Mouse (Mus musculus): ENCODE results near the gene Gm17324. TPM values are rescaled to one million over a fixed set of nuclear protein-coding genes. Genes with fewer than 3 reads are reported as not detected.
A peak's percentile ranks its signal among the peaks of the same experiment; 100 is the strongest.

The Gm17324 gene
- polyA plus RNA-seq, 1 experiment: 0.19 TPM

DNA sequence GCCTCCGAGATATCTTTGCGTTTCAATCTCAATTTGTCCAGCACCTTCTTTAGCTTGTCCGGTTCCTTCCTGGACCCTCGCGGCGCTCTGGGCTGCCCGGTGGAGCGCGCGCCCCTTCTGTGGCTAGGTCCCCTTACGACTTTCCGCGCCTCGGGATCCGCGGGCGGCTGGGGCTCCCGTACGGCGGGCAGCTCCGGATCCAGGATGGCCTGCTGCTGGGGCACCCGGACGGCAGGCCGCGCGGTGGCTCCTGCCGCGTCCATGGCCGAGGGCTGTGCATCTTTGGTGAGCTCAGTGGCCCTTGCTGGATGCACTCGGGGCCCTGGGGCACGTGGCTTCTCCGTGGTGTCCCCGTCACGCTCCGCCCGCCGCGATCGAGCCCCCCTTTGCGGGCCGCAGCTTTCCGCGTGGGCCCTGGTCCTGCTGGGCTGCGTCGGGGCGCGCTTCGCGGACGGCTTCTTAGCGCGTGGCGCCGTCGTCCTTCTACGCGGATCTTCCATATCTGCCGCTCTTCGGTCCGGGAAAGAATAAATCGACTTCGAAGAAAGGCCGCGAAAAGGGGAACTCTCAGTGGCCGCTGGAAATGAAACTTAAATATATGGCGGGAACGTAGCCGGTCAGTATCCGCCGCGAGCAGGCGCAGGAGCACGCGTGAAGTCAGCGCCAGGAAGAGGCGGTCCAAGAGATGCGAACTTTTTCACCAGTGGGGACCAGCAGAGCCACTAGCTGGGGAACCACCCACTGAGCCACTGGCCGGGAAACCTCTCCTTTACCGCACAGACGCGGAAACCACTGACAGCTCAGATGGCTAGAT, 5.8 kb downstream of the Gm17324 start, which contains the start of gene Cgas:
TSS of gene Cgas (minus strand) at position 659 of the 814 bp plus-strand sequence.
- DNase-seq: peak; percentile 38
- TF ChIP-seq POLR2A (IDR thresholded peaks at IDR 0.05; ENCODE audit: control insufficient read depth, extremely low read depth, insufficient read depth, low read length, poor library complexity) (no peak), CTCF (IDR thresholded peaks at IDR 0.05; ENCODE audit: borderline replicate concordance, control insufficient read depth, extremely low read depth, insufficient read depth, low read length, poor library complexity) (no peak)
- under 1% methylated on average over 81 of the region's 81 CpGs for WGBS
- Histone ChIP-seq H3K4me3 (ENCODE audit: control insufficient read depth, insufficient read depth, low read length) (peak within 1 kb of the TSS; percentile 68), H3K36me3 (ENCODE audit: control insufficient read depth, insufficient read depth, low read length) (no peaks in the 10 kb centered on the region), H3K27me3 (ENCODE audit: control insufficient read depth, insufficient read depth, low read length) (no peaks in the 10 kb centered on the region; the same call in 1 of the 2 replicates), H3K4me1 (replicated peaks; ENCODE audit: control insufficient read depth, insufficient read depth, low read length) (peaks cover 8% of the 10 kb centered on the region), H3K27ac (ENCODE audit: control insufficient read depth, insufficient read depth, low read length) (no peak within 1 kb of the TSS)

DNA sequence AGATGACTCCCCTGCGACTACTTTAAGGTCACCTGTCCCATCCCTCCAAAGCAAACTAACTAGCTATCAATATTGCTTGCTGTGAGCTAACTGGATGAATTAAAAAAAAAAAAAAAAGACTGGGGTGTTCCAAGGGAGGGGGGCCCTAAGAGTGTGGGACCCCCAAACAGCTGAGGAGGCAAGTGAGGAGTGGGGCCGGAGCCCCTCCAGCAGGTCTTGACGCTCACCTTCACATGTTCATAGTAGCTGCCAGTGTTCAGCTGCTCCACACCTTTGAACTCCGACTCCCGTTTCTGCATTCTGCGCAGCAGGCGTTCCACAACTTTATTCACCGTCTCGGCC, 6.4 kb downstream of the Gm17324 start:
- no peak overlapping the region for H3K27ac ChIP-seq (ENCODE audit: control insufficient read depth, insufficient read depth, low read length)
- 3% methylated on average over 9 of the region's 9 CpGs for WGBS

DNA sequence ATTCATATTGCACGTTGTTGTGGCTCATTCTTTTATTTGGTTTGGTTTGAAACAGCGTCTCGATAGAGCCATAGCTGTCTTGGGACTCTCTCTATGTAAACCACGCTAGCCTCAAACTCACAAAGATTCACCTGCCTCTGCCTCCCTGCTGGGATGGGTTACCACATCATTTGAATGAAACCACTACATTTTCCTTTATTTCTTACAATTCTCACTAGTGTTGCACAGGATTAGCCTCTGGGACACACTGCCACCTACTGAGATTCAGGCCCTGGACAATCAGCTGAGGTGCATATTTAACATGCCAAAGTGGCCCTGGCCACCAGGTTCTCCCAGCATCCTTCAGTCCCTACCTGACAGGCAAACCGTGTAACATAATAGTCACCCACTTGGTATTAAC, 9.2 kb downstream of the Gm17324 start:
- H3K27me3 ChIP-seq (ENCODE audit: control insufficient read depth, insufficient read depth, low read length): no peaks in the 10 kb centered on the region; the same call in 1 of the 2 replicates
- H3K36me3 ChIP-seq (ENCODE audit: control insufficient read depth, insufficient read depth, low read length): no peaks in the 10 kb centered on the region
- peaks cover 6% of the 10 kb centered on the region for H3K4me1 ChIP-seq (replicated peaks; ENCODE audit: control insufficient read depth, insufficient read depth, low read length)
- H3K27ac ChIP-seq (ENCODE audit: control insufficient read depth, insufficient read depth, low read length): no peak overlapping the region
- no peak for DNase-seq
- no peak for TF ChIP-seq CTCF (IDR thresholded peaks at IDR 0.05; ENCODE audit: borderline replicate concordance, control insufficient read depth, extremely low read depth, insufficient read depth, low read length, poor library complexity)
- no peak for TF ChIP-seq POLR2A (IDR thresholded peaks at IDR 0.05; ENCODE audit: control insufficient read depth, extremely low read depth, insufficient read depth, low read length, poor library complexity)
- no peak overlapping the region for H3K4me3 ChIP-seq (ENCODE audit: control insufficient read depth, insufficient read depth, low read length)
- 38% methylated on average over 5 of the region's 5 CpGs for WGBS

More for the DNA sequence above, 6.4 kb downstream of the Gm17324 start:
- H3K4me1 ChIP-seq (replicated peaks; ENCODE audit: control insufficient read depth, insufficient read depth, low read length): peaks cover 6% of the 10 kb centered on the region
- H3K36me3 ChIP-seq (ENCODE audit: control insufficient read depth, insufficient read depth, low read length): no peaks in the 10 kb centered on the region
- DNase-seq: no peak
- H3K27me3 ChIP-seq (ENCODE audit: control insufficient read depth, insufficient read depth, low read length): no peaks in the 10 kb centered on the region; the same call in 1 of the 2 replicates
- TF ChIP-seq POLR2A (IDR thresholded peaks at IDR 0.05; ENCODE audit: control insufficient read depth, extremely low read depth, insufficient read depth, low read length, poor library complexity) (no peak), CTCF (IDR thresholded peaks at IDR 0.05; ENCODE audit: borderline replicate concordance, control insufficient read depth, extremely low read depth, insufficient read depth, low read length, poor library complexity) (no peak)
- peak overlapping the region; percentile 68 for H3K4me3 ChIP-seq (ENCODE audit: control insufficient read depth, insufficient read depth, low read length)

DNA sequence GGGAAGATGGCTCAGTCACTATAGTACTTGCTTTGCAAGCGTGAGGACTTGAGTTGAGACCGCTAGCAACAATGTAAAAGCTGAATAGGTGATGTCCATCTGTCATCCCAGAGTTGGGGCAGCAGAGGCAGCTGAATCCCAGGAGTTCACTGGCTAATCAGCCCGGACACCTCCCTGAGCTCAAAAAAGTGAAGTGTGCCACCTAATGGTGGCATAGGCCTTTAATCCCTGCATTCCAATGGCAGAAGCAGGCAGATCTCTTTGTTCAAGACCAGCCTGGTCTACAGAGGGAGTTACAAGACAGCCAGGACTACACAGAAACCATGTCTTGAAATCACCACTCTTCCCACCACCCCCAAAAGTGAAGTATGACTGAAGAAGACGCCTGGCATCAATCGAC, 16.1 kb downstream of the Gm17324 start:
- no peak for DNase-seq
- 94% methylated on average over 5 of the region's 5 CpGs for WGBS

DNA sequence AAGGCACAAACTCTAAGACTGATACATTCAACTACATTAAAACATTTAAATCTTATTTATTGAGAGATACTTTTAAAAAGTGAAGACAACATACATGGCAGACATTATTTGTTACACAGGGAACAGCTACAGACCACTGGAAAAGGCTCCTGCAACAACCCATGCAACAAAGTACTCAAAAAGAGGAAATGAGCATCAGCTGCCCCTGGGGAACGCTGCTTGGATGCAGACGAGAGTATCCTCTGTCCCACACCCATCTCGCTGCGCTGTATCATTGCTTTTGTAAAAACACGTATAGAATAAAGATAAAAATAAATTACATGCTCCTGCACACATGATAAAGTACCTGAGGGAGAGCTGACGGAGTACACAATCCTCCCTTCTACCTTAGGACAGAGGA, 18.1 kb downstream of the Gm17324 start:
- no peak for TF ChIP-seq POLR2A (IDR thresholded peaks at IDR 0.05; ENCODE audit: control insufficient read depth, extremely low read depth, insufficient read depth, low read length, poor library complexity)
- no peak for TF ChIP-seq CTCF (IDR thresholded peaks at IDR 0.05; ENCODE audit: borderline replicate concordance, control insufficient read depth, extremely low read depth, insufficient read depth, low read length, poor library complexity)
- DNase-seq: no peak
- Histone ChIP-seq H3K4me3 (ENCODE audit: control insufficient read depth, insufficient read depth, low read length) (no peak overlapping the region), H3K4me1 (replicated peaks; ENCODE audit: control insufficient read depth, insufficient read depth, low read length) (peaks cover 12% of the 10 kb centered on the region), H3K36me3 (ENCODE audit: control insufficient read depth, insufficient read depth, low read length) (no peaks in the 10 kb centered on the region), H3K27me3 (ENCODE audit: control insufficient read depth, insufficient read depth, low read length) (no peaks in the 10 kb centered on the region), H3K27ac (ENCODE audit: control insufficient read depth, insufficient read depth, low read length) (no peak overlapping the region)
- 87% methylated on average over 6 of the region's 6 CpGs for WGBS

More for the DNA sequence above, 16.1 kb downstream of the Gm17324 start:
- Histone ChIP-seq H3K27me3 (ENCODE audit: control insufficient read depth, insufficient read depth, low read length) (no peaks in the 10 kb centered on the region), H3K27ac (ENCODE audit: control insufficient read depth, insufficient read depth, low read length) (no peak overlapping the region), H3K4me1 (replicated peaks; ENCODE audit: control insufficient read depth, insufficient read depth, low read length) (peaks cover 8% of the 10 kb centered on the region), H3K36me3 (ENCODE audit: control insufficient read depth, insufficient read depth, low read length) (no peaks in the 10 kb centered on the region), H3K4me3 (ENCODE audit: control insufficient read depth, insufficient read depth, low read length) (no peak overlapping the region)
- TF ChIP-seq POLR2A (IDR thresholded peaks at IDR 0.05; ENCODE audit: control insufficient read depth, extremely low read depth, insufficient read depth, low read length, poor library complexity) (no peak), CTCF (IDR thresholded peaks at IDR 0.05; ENCODE audit: borderline replicate concordance, control insufficient read depth, extremely low read depth, insufficient read depth, low read length, poor library complexity) (no peak)

- Histone ChIP-seq H3K27me3 (ENCODE audit: control insufficient read depth, insufficient read depth, low read length) (no peaks in the 10 kb centered on the region), H3K27ac (ENCODE audit: control insufficient read depth, insufficient read depth, low read length) (no peak overlapping the region), H3K4me3 (ENCODE audit: control insufficient read depth, insufficient read depth, low read length) (no peak overlapping the region), H3K36me3 (ENCODE audit: control insufficient read depth, insufficient read depth, low read length) (no peaks in the 10 kb centered on the region), H3K4me1 (replicated peaks; ENCODE audit: control insufficient read depth, insufficient read depth, low read length) (peaks cover 12% of the 10 kb centered on the region)
- TF ChIP-seq POLR2A (IDR thresholded peaks at IDR 0.05; ENCODE audit: control insufficient read depth, extremely low read depth, insufficient read depth, low read length, poor library complexity) (no peak), CTCF (IDR thresholded peaks at IDR 0.05; ENCODE audit: borderline replicate concordance, control insufficient read depth, extremely low read depth, insufficient read depth, low read length, poor library complexity) (no peak)
- WGBS: 90% methylated on average over 2 of the region's 2 CpGs
- DNase-seq: no peak
Observed at GRCm38 (mm10) chr9:78429551-78429950, 19.0 kb downstream of the Gm17324 start.
